12 mouse cellular contexts compared by ENCODE assay signal in the genomic region with DNA sequence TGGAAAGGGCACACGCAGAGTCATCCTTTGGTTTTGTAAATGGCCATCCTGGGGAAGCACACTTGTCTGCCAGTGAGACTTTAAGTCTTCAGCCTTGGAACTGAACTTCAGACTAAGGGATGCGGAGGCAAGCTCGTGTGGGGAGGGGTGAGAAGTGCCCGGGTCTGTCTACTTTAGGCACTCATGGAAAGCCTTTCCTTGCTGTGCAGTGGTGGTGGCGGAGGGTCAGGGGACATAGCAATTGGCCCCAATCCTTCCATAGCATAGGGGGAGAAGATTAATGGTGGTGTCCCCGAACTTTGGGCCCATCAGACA. TPM values are rescaled to one million over a fixed set of nuclear protein-coding genes. Genes with fewer than 3 reads are reported as not detected.
DNase-seq lines count a peak whose midpoint lies in the region; ATAC-seq and TF ChIP-seq lines count a peak whose summit lies in the region.
"Had no signal": no experiment of that assay in that cellular context is flagged by ENCODE, and none has a peak within 500 bp of the region (broad histone marks: within the 10 kb centered on the region; RNA-seq: fewer than 3 reads in every experiment).

No protein-coding gene starts in this region.

- intact Hi-C loops in heart, postnatal 14 days (cut with DNase I) = no loop called here

- H3K4me3 ChIP-seq in forebrain, embryonic 15.5 days = peak overlapping the region; percentile 66
- H3K4me3 ChIP-seq in midbrain, postnatal 0 days (ENCODE audit: low read depth, low read length) = peak overlapping the region; percentile 70
- H3K4me3 ChIP-seq: embryonic facial prominence, embryonic 15.5 days; liver, embryonic 12.5 days had no signal

- ATAC-seq in forebrain, embryonic 15.5 days (replicated peaks) = no peak
- ATAC-seq in midbrain, postnatal 0 days (ENCODE audit: low FRiP score) = no peak
- ATAC-seq: liver, embryonic 12.5 days had no signal

- no peak overlapping the region for H3K9ac ChIP-seq in forebrain, embryonic 15.5 days (replicated peaks)
- peak overlapping the region; percentile 70 for H3K9ac ChIP-seq in midbrain, postnatal 0 days (replicated peaks; ENCODE audit: low read length, poor library complexity, severe bottlenecking)
- H3K9ac ChIP-seq: embryonic facial prominence, embryonic 15.5 days; liver, embryonic 12.5 days had no signal

- H3K4me2 ChIP-seq in forebrain, embryonic 15.5 days (replicated peaks) = peak overlapping the region; percentile 87
- peak overlapping the region; percentile 93 for H3K4me2 ChIP-seq in midbrain, postnatal 0 days (ENCODE audit: low read depth, low read length, poor library complexity, severe bottlenecking)
- H3K4me2 ChIP-seq: embryonic facial prominence, embryonic 15.5 days; liver, embryonic 12.5 days had no signal

- no peaks in the 10 kb centered on the region for H3K36me3 ChIP-seq in forebrain, embryonic 15.5 days
- H3K36me3 ChIP-seq in midbrain, postnatal 0 days (ENCODE audit: insufficient read depth, low read length) = no peaks in the 10 kb centered on the region
- H3K36me3 ChIP-seq: embryonic facial prominence, embryonic 15.5 days; liver, embryonic 12.5 days had no signal

- no peak for TF ChIP-seq POLR2A in brain, embryonic 14.5 days (IDR thresholded peaks at IDR 0.05; ENCODE audit: borderline replicate concordance, extremely low read depth, insufficient read depth, insufficient read length, poor library complexity, severe bottlenecking)

- H3K27ac ChIP-seq in forebrain, embryonic 15.5 days (replicated peaks) = no peak overlapping the region
- H3K27ac ChIP-seq in midbrain, postnatal 0 days (ENCODE audit: low read depth, low read length) = no peak overlapping the region
- H3K27ac ChIP-seq: embryonic facial prominence, embryonic 15.5 days; liver, embryonic 12.5 days had no signal

- peak; percentile 9 to 16 for DNase-seq in layer of hippocampus, postnatal 10 days (ENCODE audit: low spot score in 2 of 2)
- no peak for DNase-seq in layer of hippocampus, adult 9-11 months
- peak; percentile 9 for DNase-seq in brain, embryonic 14.5 days (ENCODE audit: low read depth)
- DNase-seq in midbrain, postnatal 0 days (ENCODE audit: low spot score) = no peak
- no peak for DNase-seq in adrenal gland, postnatal 25 days
- no peak for DNase-seq in heart, postnatal 14 days
- DNase-seq: lung, postnatal 10 days had no signal

- no peaks in the 10 kb centered on the region for H3K9me3 ChIP-seq in forebrain, embryonic 15.5 days
- no peaks in the 10 kb centered on the region for H3K9me3 ChIP-seq in midbrain, postnatal 0 days (ENCODE audit: low read length)
- H3K9me3 ChIP-seq: embryonic facial prominence, embryonic 15.5 days; liver, embryonic 12.5 days had no signal

- no peak for TF ChIP-seq CTCF in brain, embryonic 14.5 days (IDR thresholded peaks at IDR 0.05; ENCODE audit: borderline replicate concordance, extremely low read depth, insufficient read depth, insufficient read length)
- TF ChIP-seq CTCF in midbrain, postnatal 0 days (IDR thresholded peaks at IDR 0.05) = no peak

- 47% methylated on average over 6 of the region's 6 CpGs for WGBS in forebrain, embryonic 15.5 days
- WGBS in midbrain, postnatal 0 days = 40% methylated on average over 6 of the region's 6 CpGs

- peaks cover 16% of the 10 kb centered on the region; the same call in 1 of the 2 replicates for H3K27me3 ChIP-seq in forebrain, embryonic 15.5 days
- no peaks in the 10 kb centered on the region for H3K27me3 ChIP-seq in midbrain, postnatal 0 days (ENCODE audit: insufficient read depth, low read length)
- H3K27me3 ChIP-seq: CH12.LX had no signal

- peaks cover 19% of the 10 kb centered on the region for H3K4me1 ChIP-seq in forebrain, embryonic 15.5 days
- peaks cover 8% of the 10 kb centered on the region for H3K4me1 ChIP-seq in midbrain, postnatal 0 days (ENCODE audit: insufficient read depth, low read length)
- H3K4me1 ChIP-seq: liver, embryonic 12.5 days had no signal

RNA-seq across cellular contexts. Expression of a gene that starts 1.8 kb away (rescaled TPM):
- 10 to 100 TPM; 51.8 to 53.9 TPM for total RNA-seq in layer of hippocampus, postnatal 10 days (2021)
- 2.6 and 4.5 TPM in 2 replicates for polyA plus RNA-seq in brain, embryonic 14.5 days (2012; rRNA removed)
- 1.3 and 1.8 TPM in 2 replicates for polyA plus RNA-seq in forebrain, embryonic 15.5 days (2015; fragmentation: Nextera tagmentation; extraction: Ambion mirVana)
- 19.4 and 19.7 TPM in 2 replicates for total RNA-seq in midbrain, postnatal 0 days (2014; rRNA removed)
- 3.9 and 4.1 TPM in 2 replicates for polyA plus RNA-seq in midbrain, postnatal 0 days (2015; fragmentation: Nextera tagmentation; extraction: Ambion mirVana)
- total RNA-seq in adrenal gland, postnatal 25 days (2021) = 0.71 and 1.1 TPM in 2 replicates
- under 1 TPM in 1 of 2 experiments, not detected in 1; 0.07 TPM for total RNA-seq in heart, postnatal 14 days (2021)
- total RNA-seq: CH12.LX; hematopoietic stem cell, adult 5-6 weeks had no signal
- polyA plus RNA-seq: liver, embryonic 12.5 days had no signal

Comparison
In these comparisons a context has a peak if more than half of its experiments do, and no peak if none do; other contexts are left out.
1. DNase-seq: peak in layer of hippocampus, postnatal 10 days (2 of 2) and brain, embryonic 14.5 days (single experiment); none in layer of hippocampus, adult 9-11 months (single experiment), midbrain, postnatal 0 days (single experiment), adrenal gland, postnatal 25 days (single experiment) and heart, postnatal 14 days (0 of 2).